Mouse (Mus musculus): ENCODE results near the gene Efcab6.

GRCm38 (mm10) chr15:83848193-83848592 is 217.0 kb downstream of the Efcab6 start:
- TF ChIP-seq MAFK (IDR thresholded peaks at IDR 0.05; ENCODE audit: insufficient read depth, low read depth, low read length) = no peak
- no peak for TF ChIP-seq ZNF384 (IDR thresholded peaks at IDR 0.05; ENCODE audit: low read depth, low read length)
- no peak for TF ChIP-seq HCFC1 (IDR thresholded peaks at IDR 0.05; ENCODE audit: borderline replicate concordance, insufficient read depth, low read length)

Measured in ES-E14 (cell line).